Mouse (Mus musculus) testis, adult 2 months (tissue): Measurements from ENCODE around the gene Defb25.

ENCODE experiments used
- CTCF ChIP-seq: fragments of 200-500 bp; IDR thresholded peaks from 2 replicates; pipeline ENCODE4 v1.5.1; 2012; ENCODE audit warnings: low read depth, mild to moderate bottlenecking, inconsistent platforms, low read length, moderate library complexity; ENCODE audit not compliant: control insufficient read depth, insufficient read depth, insufficient replicate concordance
- POLR2A ChIP-seq: fragments of 200-500 bp; IDR thresholded peaks from 2 replicates; pipeline ENCODE4 v1.6.1; 2012; ENCODE audit warnings: low read depth, mild to moderate bottlenecking, inconsistent platforms, low read length, moderate library complexity; ENCODE audit not compliant: control insufficient read depth

DNA sequence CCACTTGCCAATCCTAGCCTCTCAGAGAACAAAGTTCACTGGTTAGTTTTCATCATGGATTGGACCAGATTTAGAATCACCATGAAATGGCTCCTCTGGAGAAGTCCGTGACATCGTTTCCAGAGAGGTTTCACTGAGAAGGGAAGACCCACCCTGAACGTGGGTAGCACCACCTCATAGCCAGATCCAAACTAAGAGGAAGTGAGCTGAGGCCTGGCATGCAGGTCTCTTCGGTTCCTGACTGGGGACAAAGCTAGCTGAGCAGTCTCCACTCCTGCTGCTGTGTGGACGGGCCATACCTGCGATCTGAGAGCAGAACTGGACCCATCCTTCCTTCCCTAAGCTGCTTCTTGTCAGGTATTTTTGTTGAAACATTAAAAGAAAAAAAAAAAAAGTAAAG lies 38.3 kb upstream of the Defb25 start:
- TF ChIP-seq CTCF (no peak), POLR2A (no peak)
